Mouse (Mus musculus) liver, adult 2 months (tissue): Measurements from ENCODE around the gene Ube2c.

ENCODE experiments used
- CTCF ChIP-seq: fragments of 200-500 bp; IDR thresholded peaks from 2 replicates; pipeline ENCODE4 v1.5.1; 2011; ENCODE audit warnings: low read depth, low read length, control low read depth
- POLR2A ChIP-seq: fragments of 200-500 bp; IDR thresholded peaks from 2 replicates; pipeline ENCODE4 v1.6.1; 2011; ENCODE audit warnings: low read length, control low read depth; ENCODE audit not compliant: insufficient read depth; ENCODE audit errors: extremely low read depth

DNA sequence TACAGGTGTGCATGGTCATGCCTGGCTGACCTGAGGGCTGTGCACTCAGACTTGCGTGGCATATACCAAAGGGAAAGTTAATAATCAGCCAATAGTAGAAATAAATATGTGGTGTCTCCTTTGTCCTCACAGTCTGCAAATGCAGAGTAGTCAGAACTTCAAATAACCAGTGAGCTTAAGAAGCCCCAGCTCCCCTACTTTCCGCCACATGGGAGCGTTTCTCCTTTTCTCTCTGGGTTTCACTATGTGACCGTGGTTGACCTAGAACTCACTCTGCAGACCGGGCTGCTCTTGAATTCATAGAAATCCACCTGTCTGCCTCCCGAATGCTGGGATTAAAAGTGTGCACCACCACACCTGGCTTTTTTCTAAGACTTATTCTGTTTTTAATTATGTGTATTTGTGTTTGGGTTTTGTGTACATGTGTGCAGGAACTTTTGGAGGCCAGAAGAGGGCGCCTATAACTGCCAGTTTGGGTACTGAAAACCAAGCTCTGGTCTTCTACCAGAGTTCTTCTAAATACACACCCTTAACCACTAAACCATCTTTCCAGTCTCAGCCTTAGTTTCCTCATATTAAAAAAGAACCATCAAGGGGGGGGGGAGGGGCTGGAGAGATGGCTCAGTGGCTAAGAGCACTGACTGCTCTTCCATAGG lies 14.4 kb downstream of the Ube2c start:
- TF ChIP-seq CTCF: peak; percentile 23; the same call in 1 of the 2 replicates
- no peak for TF ChIP-seq POLR2A
